Comparison of ENCODE assay signal across 8 mouse cellular contexts in the genomic region with DNA sequence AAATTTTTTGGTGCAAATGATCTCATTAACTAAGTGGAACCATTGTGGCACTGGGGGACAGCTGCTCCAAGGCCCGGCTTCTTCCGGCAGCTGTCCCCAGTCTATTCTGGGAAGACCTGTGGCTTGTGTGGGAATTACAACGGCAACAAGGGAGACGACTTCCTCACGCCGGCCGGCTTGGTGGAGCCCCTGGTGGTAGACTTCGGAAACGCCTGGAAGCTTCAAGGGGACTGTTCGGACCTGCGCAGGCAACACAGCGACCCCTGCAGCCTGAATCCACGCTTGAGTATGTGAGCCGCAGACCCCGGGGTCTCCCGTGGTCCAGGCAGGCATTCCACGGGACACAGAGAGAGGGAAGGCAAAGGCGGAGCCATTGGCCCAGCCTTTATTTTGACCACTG. TPM values are rescaled to one million over a fixed set of nuclear protein-coding genes. Genes with fewer than 3 reads are reported as not detected.
A peak's percentile ranks its signal among the peaks of the same experiment; 100 is the strongest.
DNase-seq lines count a peak whose midpoint lies in the region; ATAC-seq and TF ChIP-seq lines count a peak whose summit lies in the region.

No protein-coding gene starts in this region.

- H3K9me3 ChIP-seq in forebrain, embryonic 12.5 days, result no peaks in the 10 kb centered on the region
- H3K9me3 ChIP-seq in heart, postnatal 0 days (replicated peaks; ENCODE audit: control insufficient read depth, low read length), result no peaks in the 10 kb centered on the region
- H3K9me3 ChIP-seq in liver, embryonic 13.5 days (replicated peaks), result no peaks in the 10 kb centered on the region

- peak; percentile 90 for TF ChIP-seq CTCF in heart, postnatal 0 days (IDR thresholded peaks at IDR 0.05; ENCODE audit: low read depth)

- H3K4me3 ChIP-seq in forebrain, embryonic 12.5 days (replicated peaks), result no peak overlapping the region
- H3K4me3 ChIP-seq in heart, postnatal 0 days (ENCODE audit: low read depth, low read length), result no peak overlapping the region
- H3K4me3 ChIP-seq in liver, embryonic 13.5 days (replicated peaks), result peak overlapping the region; percentile 14; the same call in 1 of the 2 replicates

- H3K36me3 ChIP-seq in forebrain, embryonic 12.5 days (replicated peaks), result no peaks in the 10 kb centered on the region
- no peaks in the 10 kb centered on the region for H3K36me3 ChIP-seq in heart, postnatal 0 days (replicated peaks; ENCODE audit: control insufficient read depth, insufficient read depth, low read length)
- H3K36me3 ChIP-seq in liver, embryonic 13.5 days, result no peaks in the 10 kb centered on the region
- H3K36me3 ChIP-seq in splenic B cell, adult 2 months (ENCODE audit: control insufficient read depth, insufficient read depth, low read length, poor library complexity, severe bottlenecking), result no peaks in the 10 kb centered on the region

- peak; percentile 70 for ATAC-seq in forebrain, embryonic 12.5 days (ENCODE audit: low FRiP score)
- ATAC-seq in heart, postnatal 0 days (ENCODE audit: insufficient read depth, low read depth), result peak; percentile 82
- ATAC-seq in liver, embryonic 13.5 days (ENCODE audit: low read depth), result peak; percentile 51

- TF ChIP-seq EP300 in heart, postnatal 0 days (IDR thresholded peaks at IDR 0.05; ENCODE audit: low read depth), result no peak

- WGBS in forebrain, embryonic 12.5 days, result 3% methylated on average over 18 of the region's 18 CpGs
- 7% methylated on average over 18 of the region's 18 CpGs for WGBS in heart, postnatal 0 days
- WGBS in liver, embryonic 13.5 days (ENCODE audit: insufficient replicate concordance), result 3% methylated on average over 18 of the region's 18 CpGs

- peaks cover 27% of the 10 kb centered on the region for H3K27me3 ChIP-seq in forebrain, embryonic 12.5 days
- peaks cover 33% of the 10 kb centered on the region; the same call in 1 of the 2 replicates for H3K27me3 ChIP-seq in heart, postnatal 0 days (ENCODE audit: control insufficient read depth, insufficient read depth, low read length)
- H3K27me3 ChIP-seq in liver, embryonic 13.5 days, result peaks cover 19% of the 10 kb centered on the region; the same call in 1 of the 2 replicates
- no peaks in the 10 kb centered on the region for H3K27me3 ChIP-seq in splenic B cell, adult 2 months (ENCODE audit: control insufficient read depth, insufficient read depth, low read length, poor library complexity, severe bottlenecking)

- DNase-seq in CD4-positive helper T cell, adult 2 months (ENCODE audit: low read depth, low spot score), result peak; percentile 72
- DNase-seq in c-Kit-positive CD71-negative TER-119-negative erythroid progenitor cells, embryonic 14.5 days (ENCODE audit: low read depth), result peak; percentile 71
- peak; percentile 89 for DNase-seq in heart, postnatal 0 days (ENCODE audit: low spot score)
- peak; percentile 88 to 89 for DNase-seq in kidney, postnatal 25 days
- DNase-seq in liver, embryonic 13.5 days, result peak; percentile 63
- DNase-seq in naive thymus-derived CD4-positive, alpha-beta T cell, adult 2 months (ENCODE audit: low read depth), result peak; percentile 82
- peak; percentile 77 for DNase-seq in splenic B cell, adult 2 months (ENCODE audit: low read depth, low spot score)

- H3K4me2 ChIP-seq in forebrain, embryonic 12.5 days, result peak overlapping the region; percentile 34
- H3K4me2 ChIP-seq in heart, postnatal 0 days (ENCODE audit: low read depth, low read length), result peak overlapping the region; percentile 29; the same call in 1 of the 2 replicates
- H3K4me2 ChIP-seq in liver, embryonic 13.5 days, result peak overlapping the region; percentile 43

- H3K27ac ChIP-seq in forebrain, embryonic 12.5 days, result no peak overlapping the region
- H3K27ac ChIP-seq in heart, postnatal 0 days (ENCODE audit: low read depth), result no peak overlapping the region
- no peak overlapping the region for H3K27ac ChIP-seq in liver, embryonic 13.5 days

- 0 out of 2 replicates have a peak overlapping the region, but pooled peaks have one; percentile 5 for H3K9ac ChIP-seq in forebrain, embryonic 12.5 days
- no peak overlapping the region for H3K9ac ChIP-seq in heart, postnatal 0 days (replicated peaks; ENCODE audit: low read depth, low read length)
- no peak overlapping the region for H3K9ac ChIP-seq in liver, embryonic 13.5 days

- peaks cover 7% of the 10 kb centered on the region; the same call in 1 of the 2 replicates for H3K4me1 ChIP-seq in forebrain, embryonic 12.5 days
- peaks cover 5% of the 10 kb centered on the region; the same call in 1 of the 2 replicates for H3K4me1 ChIP-seq in heart, postnatal 0 days (ENCODE audit: control insufficient read depth, insufficient read depth)
- H3K4me1 ChIP-seq in liver, embryonic 13.5 days (replicated peaks), result peaks cover 14% of the 10 kb centered on the region

RNA-seq across cellular contexts. Expression of gene Vwf, which starts 56.7 kb away (rescaled TPM):
- 7.9 and 10.3 TPM in 2 replicates for polyA plus RNA-seq in forebrain, embryonic 12.5 days (2016; fragmentation: Nextera tagmentation; extraction: Ambion mirVana)
- 70.5 and 99.9 TPM in 2 replicates for total RNA-seq in heart, postnatal 0 days (2014; rRNA removed; ENCODE audit: low replicate concordance)
- 21.9 and 25.3 TPM in 2 replicates for polyA plus RNA-seq in heart, postnatal 0 days (2015; fragmentation: Nextera tagmentation; extraction: Ambion mirVana)
- 12.7 and 13.3 TPM in 2 replicates for polyA plus RNA-seq in liver, embryonic 13.5 days (2015; fragmentation: Nextera tagmentation; extraction: Ambion mirVana)
